Comparison of ENCODE assay signal across 15 mouse cellular contexts in the genomic region with DNA sequence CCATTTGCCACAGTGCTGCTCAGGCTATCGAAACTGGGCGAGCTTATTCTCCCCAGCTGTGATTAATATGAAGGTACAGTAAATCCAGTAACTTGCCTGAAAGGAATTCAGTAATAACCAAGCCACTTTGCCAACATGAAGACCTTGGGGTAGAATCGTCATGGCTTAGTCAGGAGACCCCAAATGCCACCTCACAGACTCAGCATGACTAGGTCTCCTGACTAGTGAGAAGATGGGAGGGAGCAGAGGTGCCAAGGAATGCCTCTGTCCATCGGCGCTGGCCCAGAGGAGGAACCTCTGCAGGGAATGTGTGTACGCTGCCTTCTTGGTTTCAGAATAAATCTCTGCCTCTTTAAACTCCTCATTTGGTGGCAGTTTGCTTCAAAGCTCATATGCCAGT.
"Had no signal": no experiment of that assay in that cellular context is flagged by ENCODE, and none has a peak within 500 bp of the region (broad histone marks: within the 10 kb centered on the region; RNA-seq: fewer than 3 reads in every experiment).

No protein-coding gene starts in this region.

- H3K4me2 ChIP-seq: limb, embryonic 12.5 days; liver, embryonic 13.5 days; neural tube, embryonic 15.5 days had no signal

- H3K27me3 ChIP-seq: limb, embryonic 12.5 days; liver, embryonic 13.5 days; neural tube, embryonic 15.5 days had no signal

- ATAC-seq: liver, postnatal 0 days had no signal

- H3K9ac ChIP-seq: limb, embryonic 12.5 days; liver, embryonic 13.5 days; liver, postnatal 0 days; neural tube, embryonic 15.5 days had no signal

- DNase-seq: kidney, postnatal 25 days; layer of hippocampus, adult 9-11 months; liver; liver, embryonic 13.5 days; liver, postnatal 0 days; lung, postnatal 36 days; midbrain, embryonic 14.5 days; right cerebral cortex, adult 18-20 months; right cerebral cortex, postnatal 25 days; thymus, adult 2 months; thymus, postnatal 25 days had no signal

- H3K9me3 ChIP-seq: limb, embryonic 12.5 days; liver, embryonic 13.5 days; midbrain, embryonic 10.5 days; neural tube, embryonic 15.5 days had no signal

- H3K4me3 ChIP-seq: limb, embryonic 12.5 days; liver, embryonic 13.5 days; midbrain, embryonic 10.5 days; myocyte; neural tube, embryonic 15.5 days had no signal

- H3K36me3 ChIP-seq: liver, embryonic 13.5 days; neural tube, embryonic 15.5 days had no signal

- H3K27ac ChIP-seq: limb, embryonic 12.5 days; liver, embryonic 13.5 days; midbrain, embryonic 10.5 days; neural tube, embryonic 15.5 days had no signal
